ENCODE assay signal across 21 mouse cellular contexts in genomic region chr10:89633121-89633520, GRCm38 (mm10). TPM values are rescaled to one million over a fixed set of nuclear protein-coding genes. Genes with fewer than 3 reads are reported as not detected.
DNase-seq lines count a peak whose midpoint lies in the region; ATAC-seq and TF ChIP-seq lines count a peak whose summit lies in the region.
"Had no signal": no experiment of that assay in that cellular context is flagged by ENCODE, and none has a peak within 500 bp of the region (broad histone marks: within the 10 kb centered on the region; RNA-seq: fewer than 3 reads in every experiment).

No protein-coding gene starts in this region.

- 93% methylated on average over 4 of the region's 4 CpGs for whole genome bisulfite sequencing in kidney, embryonic 16.5 days
- WGBS in forebrain, postnatal 0 days, result 76% methylated on average over 4 of the region's 4 CpGs

- TF ChIP-seq CTCF in forebrain, postnatal 0 days (IDR thresholded peaks at IDR 0.05; ENCODE audit: low read depth), result no peak

- H3K27me3 ChIP-seq in kidney, embryonic 16.5 days (ENCODE audit: insufficient read depth, low read length), result no peaks in the 10 kb centered on the region
- H3K27me3 ChIP-seq in forebrain, postnatal 0 days (ENCODE audit: insufficient read depth, low read length), result no peaks in the 10 kb centered on the region
- H3K27me3 ChIP-seq: forebrain, embryonic 13.5 days; heart, embryonic 15.5 days; midbrain, embryonic 12.5 days; neural tube, embryonic 13.5 days had no signal

- H3K4me3 ChIP-seq in kidney, embryonic 16.5 days (ENCODE audit: low read length), result no peak overlapping the region
- H3K4me3 ChIP-seq in forebrain, postnatal 0 days (ENCODE audit: low read depth, low read length), result no peak overlapping the region
- H3K4me3 ChIP-seq: forebrain, embryonic 13.5 days; heart, embryonic 15.5 days; midbrain, embryonic 12.5 days; neural tube, embryonic 13.5 days had no signal

- no peaks in the 10 kb centered on the region for H3K4me1 ChIP-seq in kidney, embryonic 16.5 days (ENCODE audit: insufficient read depth, low read length)
- no peaks in the 10 kb centered on the region for H3K4me1 ChIP-seq in forebrain, postnatal 0 days (ENCODE audit: insufficient read depth)
- H3K4me1 ChIP-seq: forebrain, embryonic 13.5 days; heart, embryonic 15.5 days; midbrain, embryonic 12.5 days; neural tube, embryonic 13.5 days had no signal

- no peaks in the 10 kb centered on the region for H3K9me3 ChIP-seq in kidney, embryonic 16.5 days (ENCODE audit: low read length)
- no peaks in the 10 kb centered on the region for H3K9me3 ChIP-seq in forebrain, postnatal 0 days (ENCODE audit: low read length)
- H3K9me3 ChIP-seq: forebrain, embryonic 13.5 days; heart, embryonic 15.5 days; midbrain, embryonic 12.5 days; neural tube, embryonic 13.5 days had no signal

- no peak overlapping the region for H3K4me2 ChIP-seq in kidney, embryonic 16.5 days (replicated peaks; ENCODE audit: low read depth, low read length)
- no peak overlapping the region for H3K4me2 ChIP-seq in forebrain, postnatal 0 days (ENCODE audit: low read depth)
- H3K4me2 ChIP-seq: forebrain, embryonic 13.5 days; heart, embryonic 15.5 days; midbrain, embryonic 12.5 days; neural tube, embryonic 13.5 days had no signal

- ATAC-seq in kidney, embryonic 16.5 days (ENCODE audit: low FRiP score, low TSS enrichment), result no peak
- ATAC-seq in forebrain, postnatal 0 days, result no peak
- ATAC-seq: forebrain, embryonic 13.5 days; inflammation-experienced regulatory T-cells, adult 6 months had no signal

- H3K27ac ChIP-seq in kidney, embryonic 16.5 days (ENCODE audit: low read length), result no peak overlapping the region
- no peak overlapping the region for H3K27ac ChIP-seq in forebrain, postnatal 0 days (ENCODE audit: low read depth, low read length)
- H3K27ac ChIP-seq: forebrain, embryonic 13.5 days; heart, embryonic 15.5 days; liver, embryonic 14.5 days; midbrain, embryonic 12.5 days; neural tube, embryonic 13.5 days had no signal

- peak; percentile 24 for DNase-seq in heart, adult 8-10 months (ENCODE audit: low spot score)
- no peak for DNase-seq in heart, adult 11 months
- peak; percentile 95 for DNase-seq in kidney, adult 9 months
- DNase-seq in adrenal gland, postnatal 25 days, result peak; percentile 23
- DNase-seq in kidney, postnatal 25 days, result peak; percentile 73 to 89
- DNase-seq in forebrain, postnatal 0 days, result no peak
- DNase-seq in neural tube, embryonic 10.5 days (ENCODE audit: extremely low spot score, low spot score), result no peak
- DNase-seq: B cell, adult 2 months; cerebellum, adult 9-11 months; gastrocnemius, postnatal 14 days; spleen, adult 18-20 months; thymus, postnatal 25 days had no signal

- no peak overlapping the region for H3K9ac ChIP-seq in kidney, embryonic 16.5 days (replicated peaks; ENCODE audit: low read length)
- no peak overlapping the region for H3K9ac ChIP-seq in forebrain, postnatal 0 days
- H3K9ac ChIP-seq: forebrain, embryonic 13.5 days; heart, embryonic 15.5 days; liver, embryonic 14.5 days; midbrain, embryonic 12.5 days; neural tube, embryonic 13.5 days had no signal

- no peaks in the 10 kb centered on the region for H3K36me3 ChIP-seq in kidney, embryonic 16.5 days (ENCODE audit: insufficient read depth, low read length)
- H3K36me3 ChIP-seq in forebrain, postnatal 0 days (ENCODE audit: insufficient read depth), result no peaks in the 10 kb centered on the region
- H3K36me3 ChIP-seq: heart, embryonic 15.5 days; midbrain, embryonic 12.5 days had no signal

RNA-seq across cellular contexts. Expression of gene Slc17a8, which starts 12.1 kb away (rescaled TPM):
- total RNA-seq in heart, adult 8-10 months (2022), result not detected
- 1.2 and 2.1 TPM in 2 replicates for polyA plus RNA-seq in kidney, embryonic 16.5 days (2015; fragmentation: Nextera tagmentation; extraction: Ambion mirVana)
- total RNA-seq in adrenal gland, postnatal 25 days (2021), result 0.21 TPM in 1 of 2 replicates, not detected in the other
- total RNA-seq in forebrain, postnatal 0 days (2014; rRNA removed), result 1.4 and 2.3 TPM in 2 replicates
- polyA plus RNA-seq in forebrain, postnatal 0 days (2015; fragmentation: Nextera tagmentation; extraction: Ambion mirVana), result 0.24 and 0.50 TPM in 2 replicates
- total RNA-seq: megakaryocyte progenitor cell, adult 5-6 weeks had no signal
- polyA plus RNA-seq: limb, embryonic 11.5 days had no signal

RNA-seq across cellular contexts. Expression of gene Scyl2, which starts 53.0 kb away (rescaled TPM):
- 10 to 100 TPM; 13.7 to 18.6 (median 17.9) TPM for total RNA-seq in heart, adult 8-10 months (2022)
- 7.0 and 7.6 TPM in 2 replicates for polyA plus RNA-seq in kidney, embryonic 16.5 days (2015; fragmentation: Nextera tagmentation; extraction: Ambion mirVana)
- 50.0 and 54.0 TPM in 2 replicates for total RNA-seq in adrenal gland, postnatal 25 days (2021)
- total RNA-seq in forebrain, postnatal 0 days (2014; rRNA removed), result 39.9 and 43.9 TPM in 2 replicates
- polyA plus RNA-seq in forebrain, postnatal 0 days (2015; fragmentation: Nextera tagmentation; extraction: Ambion mirVana), result 3.1 and 5.9 TPM in 2 replicates

Comparison
In these comparisons a context has a peak if more than half of its experiments do, and no peak if none do; other contexts are left out.
1. DNase-seq: peak in heart, adult 8-10 months (single experiment), kidney, adult 9 months (single experiment), adrenal gland, postnatal 25 days (single experiment) and kidney, postnatal 25 days (2 of 2); none in heart, adult 11 months (single experiment), forebrain, postnatal 0 days (single experiment) and neural tube, embryonic 10.5 days (single experiment).